Mouse (Mus musculus) forebrain, embryonic 11.5 days (tissue): ENCODE measurements at regions not wholly inside any gene's neighbourhood (a gene's known extent, or its start where the extent isn't known, plus 50 kb on each side); places are given as distances from the start of the nearest gene placed in this dataset.

Source experiments
- ATAC-seq: fragments of 200-750 bp; cut with Nextera tagmentation; replicated peaks from 2 replicates; pipeline ENCODE4 v1.8.0; 2017; ENCODE audit warnings: moderate TSS enrichment; ENCODE audit not compliant: low FRiP score
- DNase-seq: peaks from one replicate; pipeline ENCODE4 v3.0.0-alpha.2; 2017; ENCODE audit warnings: low spot score
- H3K27ac ChIP-seq: fragments of 300-500 bp; sonication (generic); 2 replicates; pipeline ENCODE4 v1.5.1; 2014; ENCODE audit warnings: low read depth, low read length
- H3K27me3 ChIP-seq: fragments of 300-500 bp; sonication (generic); 2 replicates; pipeline ENCODE4 v1.6.1; 2014; ENCODE audit warnings: mild to moderate bottlenecking, low read length, mixed read lengths; ENCODE audit not compliant: control insufficient read depth, insufficient read depth
- H3K36me3 ChIP-seq: fragments of 300-500 bp; sonication (generic); 2 replicates; pipeline ENCODE4 v1.6.1; 2014; ENCODE audit warnings: mild to moderate bottlenecking, low read length, moderate library complexity, mixed read lengths; ENCODE audit not compliant: control insufficient read depth, insufficient read depth
- H3K4me1 ChIP-seq: fragments of 300-500 bp; sonication (generic); replicated peaks from 2 replicates; pipeline ENCODE4 v1.6.1; 2014; ENCODE audit warnings: low read length, mixed read lengths; ENCODE audit not compliant: control insufficient read depth, insufficient read depth
- H3K4me2 ChIP-seq: fragments of 300-500 bp; sonication (generic); 2 replicates; pipeline ENCODE4 v1.6.1; 2014; ENCODE audit warnings: low read depth, mild to moderate bottlenecking, low read length, moderate library complexity, mixed read lengths; ENCODE audit not compliant: severe bottlenecking
- H3K4me3 ChIP-seq: fragments of 300-500 bp; sonication (generic); 2 replicates; pipeline ENCODE4 v1.5.1; 2014; ENCODE audit warnings: low read depth, low read length
- H3K9ac ChIP-seq: fragments of 300-500 bp; sonication (generic); 2 replicates; pipeline ENCODE4 v1.6.1; 2014; ENCODE audit warnings: low read length
- H3K9me3 ChIP-seq: fragments of 300-500 bp; sonication (generic); 2 replicates; pipeline ENCODE4 v1.6.1; 2016; ENCODE audit warnings: low read length, mixed read lengths; ENCODE audit not compliant: control insufficient read depth
- WGBS: fragments of 180-500 bp; shearing (Covaris S2); extraction: QIAGEN DNeasy Blood & Tissue Kit; methylation state at CpG from one replicate; pipeline ENCODE4 v1.1.7; 2014; 5-methylcytosine and 5-hydroxymethylcytosine counted together

DNA sequence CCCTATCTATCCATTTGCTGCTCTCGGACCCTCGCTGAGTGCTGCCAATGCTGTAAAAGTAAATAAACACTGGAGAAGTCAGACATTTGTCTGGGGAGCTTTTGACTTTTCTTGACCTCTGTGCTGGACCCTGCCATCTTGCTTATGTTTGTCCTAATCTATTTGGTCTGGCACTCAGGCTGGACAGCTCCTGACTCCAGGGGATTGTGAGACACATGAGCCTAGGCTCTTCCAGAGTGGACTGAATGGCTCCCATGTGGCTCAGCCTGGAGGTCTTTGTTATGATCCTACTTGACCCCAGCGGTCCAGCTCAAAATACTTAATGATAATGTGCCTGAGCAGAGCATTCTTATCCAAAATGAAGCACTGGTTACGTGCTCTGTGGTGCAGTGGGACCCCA, 426.8 kb downstream of the Tns3 start:
- WGBS: 80% methylated on average over 4 of the region's 4 CpGs
- no peak overlapping the region for H3K27ac ChIP-seq
- H3K4me2 ChIP-seq: no peak overlapping the region
- H3K36me3 ChIP-seq: no peaks in the 10 kb centered on the region
- no peak overlapping the region for H3K9ac ChIP-seq
- H3K4me3 ChIP-seq: no peak overlapping the region
- no peaks in the 10 kb centered on the region for H3K27me3 ChIP-seq
- no peaks in the 10 kb centered on the region for H3K4me1 ChIP-seq
- DNase-seq (no peak), ATAC-seq (no peak)
- H3K9me3 ChIP-seq: no peaks in the 10 kb centered on the region

GRCm38 (mm10) chr11:8236056-8236455, 428.3 kb downstream of the Tns3 start:
- no peak overlapping the region for H3K27ac ChIP-seq
- H3K4me3 ChIP-seq: no peak overlapping the region
- H3K4me2 ChIP-seq: no peak overlapping the region
- H3K9ac ChIP-seq: no peak overlapping the region
- no peaks in the 10 kb centered on the region for H3K36me3 ChIP-seq
- H3K4me1 ChIP-seq: no peaks in the 10 kb centered on the region
- 89% methylated on average over 2 of the region's 2 CpGs for WGBS
- H3K9me3 ChIP-seq: no peaks in the 10 kb centered on the region
- H3K27me3 ChIP-seq: no peaks in the 10 kb centered on the region
- ATAC-seq (no peak), DNase-seq (no peak)

DNA sequence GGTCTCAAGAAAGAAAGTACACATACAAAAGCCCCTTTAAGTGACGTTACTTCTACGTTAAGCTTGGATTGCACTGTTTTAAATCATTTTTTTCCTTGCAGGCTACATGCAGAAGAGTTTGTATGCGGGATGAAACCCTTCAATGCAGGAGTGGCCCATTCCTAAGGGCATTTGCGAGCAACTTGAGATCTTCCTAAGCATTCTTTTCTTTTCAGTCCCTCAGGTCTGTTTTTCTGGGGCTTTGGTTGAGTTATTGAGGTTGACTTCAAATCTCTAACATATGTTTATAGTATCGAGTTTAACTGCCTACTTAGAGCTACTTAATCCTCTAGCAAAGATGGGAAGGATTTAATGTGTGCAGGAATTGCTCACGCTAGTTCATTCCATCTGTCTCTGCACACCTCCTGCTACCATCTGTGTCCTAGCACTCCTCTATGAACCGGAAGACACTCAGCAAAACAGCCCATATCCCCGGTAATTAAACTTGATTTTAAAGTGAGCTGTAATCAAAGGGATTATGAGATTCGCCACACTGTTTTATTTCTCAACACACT, 431.6 kb downstream of the Tns3 start:
- Histone ChIP-seq H3K9me3 (no peaks in the 10 kb centered on the region), H3K4me1 (no peaks in the 10 kb centered on the region), H3K4me3 (no peak overlapping the region), H3K9ac (no peak overlapping the region), H3K27ac (no peak overlapping the region), H3K36me3 (no peaks in the 10 kb centered on the region), H3K4me2 (no peak overlapping the region), H3K27me3 (no peaks in the 10 kb centered on the region)
- 73% methylated on average over 9 of the region's 9 CpGs for WGBS
- DNase-seq: no peak
- no peak for ATAC-seq

GRCm38 (mm10) chr11:8229787-8230186, 434.5 kb downstream of the Tns3 start:
- DNase-seq: no peak
- no peaks in the 10 kb centered on the region for H3K27me3 ChIP-seq
- no peak for ATAC-seq
- no peak overlapping the region for H3K4me2 ChIP-seq
- no peaks in the 10 kb centered on the region for H3K4me1 ChIP-seq
- no peaks in the 10 kb centered on the region for H3K9me3 ChIP-seq
- no peak overlapping the region for H3K27ac ChIP-seq
- H3K36me3 ChIP-seq: no peaks in the 10 kb centered on the region
- WGBS: 74% methylated on average over 7 of the region's 7 CpGs
- H3K9ac ChIP-seq: no peak overlapping the region
- H3K4me3 ChIP-seq: no peak overlapping the region

DNA sequence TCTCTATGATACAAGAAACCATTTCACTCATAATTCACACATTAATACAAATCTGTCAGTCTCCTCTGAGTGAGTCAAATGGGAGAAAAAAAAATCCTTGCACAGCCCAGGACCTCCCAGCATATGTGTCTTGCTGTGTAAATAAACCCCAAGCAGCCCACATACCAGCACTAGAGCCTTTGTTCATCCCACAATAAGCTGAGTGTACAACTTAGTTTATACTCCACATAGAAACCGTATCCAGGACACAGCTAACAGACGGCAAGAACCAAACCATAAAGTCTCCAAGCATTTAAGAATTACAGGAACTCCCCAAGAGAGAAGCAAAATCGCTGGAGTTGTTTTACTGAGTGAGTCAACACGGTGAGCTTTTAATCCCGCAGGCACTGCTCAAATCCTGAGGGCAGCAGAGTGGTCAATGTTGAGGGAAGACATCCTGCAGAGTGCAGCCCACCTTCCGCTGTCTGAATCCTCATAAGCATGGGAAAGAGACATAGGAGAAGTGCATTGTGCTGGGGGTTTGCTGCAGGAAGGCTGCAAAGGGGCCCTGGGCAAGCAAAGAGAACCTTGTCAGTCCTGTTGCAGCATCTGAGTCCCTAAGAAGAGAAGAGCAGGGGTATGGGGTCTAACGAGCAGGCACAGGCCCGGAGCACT, 436.4 kb downstream of the Tns3 start:
- no peak overlapping the region for H3K27ac ChIP-seq

GRCm38 (mm10) chr11:8224366-8224765, 440.0 kb downstream of the Tns3 start:
- no peak overlapping the region for H3K9ac ChIP-seq
- ATAC-seq (no peak), DNase-seq (no peak)
- H3K27ac ChIP-seq: no peak overlapping the region
- H3K36me3 ChIP-seq: no peaks in the 10 kb centered on the region
- 94% methylated on average over 1 of the region's 1 CpGs for whole genome bisulfite sequencing
- no peaks in the 10 kb centered on the region for H3K4me1 ChIP-seq
- H3K9me3 ChIP-seq: no peaks in the 10 kb centered on the region
- no peak overlapping the region for H3K4me3 ChIP-seq
- H3K4me2 ChIP-seq: no peak overlapping the region
- H3K27me3 ChIP-seq: no peaks in the 10 kb centered on the region

More for the DNA sequence above, 436.4 kb downstream of the Tns3 start:
- Histone ChIP-seq H3K4me1 (no peaks in the 10 kb centered on the region), H3K9me3 (no peaks in the 10 kb centered on the region), H3K27me3 (no peaks in the 10 kb centered on the region), H3K4me2 (no peak overlapping the region), H3K4me3 (no peak overlapping the region), H3K36me3 (no peaks in the 10 kb centered on the region), H3K9ac (no peak overlapping the region)
- ATAC-seq: no peak
- WGBS: 47% methylated on average over 8 of the region's 8 CpGs
- no peak for DNase-seq

DNA sequence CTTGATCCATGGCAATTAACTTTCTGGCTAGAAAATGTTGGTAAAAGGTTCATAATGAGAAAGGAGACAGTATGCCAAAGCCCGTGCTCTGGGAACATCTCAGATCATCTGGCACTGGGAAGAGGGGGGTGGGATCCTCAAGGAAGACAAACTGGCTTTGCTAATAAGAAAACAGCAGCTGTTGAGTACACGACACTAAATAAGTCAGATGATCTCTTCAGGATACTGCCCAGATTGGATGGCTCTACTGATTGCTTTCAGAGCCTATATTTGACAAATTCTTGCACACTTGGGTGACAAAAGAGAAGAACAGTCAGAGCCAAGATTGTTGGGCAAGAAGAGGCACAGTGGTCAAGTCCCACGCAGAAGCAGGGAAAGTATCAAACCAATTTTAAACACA, 443.7 kb downstream of the Tns3 start:
- H3K36me3 ChIP-seq: no peaks in the 10 kb centered on the region
- DNase-seq (no peak), ATAC-seq (no peak)
- no peak overlapping the region for H3K4me3 ChIP-seq
- H3K4me1 ChIP-seq: no peaks in the 10 kb centered on the region
- H3K9me3 ChIP-seq: no peaks in the 10 kb centered on the region
- no peaks in the 10 kb centered on the region for H3K27me3 ChIP-seq
- H3K4me2 ChIP-seq: no peak overlapping the region
- no peak overlapping the region for H3K27ac ChIP-seq
- H3K9ac ChIP-seq: no peak overlapping the region
- 85% methylated on average over 3 of the region's 3 CpGs for WGBS

GRCm38 (mm10) chr11:8219911-8220310, 444.4 kb downstream of the Tns3 start:
- WGBS: 82% methylated on average over 6 of the region's 6 CpGs
- no peaks in the 10 kb centered on the region for H3K9me3 ChIP-seq

GRCm38 (mm10) chr11:8215634-8216033, 448.7 kb downstream of the Tns3 start:
- Histone ChIP-seq H3K4me1 (no peaks in the 10 kb centered on the region), H3K4me3 (no peak overlapping the region), H3K9ac (no peak overlapping the region), H3K27ac (no peak overlapping the region), H3K4me2 (no peak overlapping the region), H3K36me3 (no peaks in the 10 kb centered on the region), H3K27me3 (no peaks in the 10 kb centered on the region), H3K9me3 (no peaks in the 10 kb centered on the region)
- ATAC-seq: no peak
- 77% methylated on average over 7 of the region's 7 CpGs for WGBS
- DNase-seq: no peak

More at GRCm38 (mm10) chr11:8219911-8220310, 444.4 kb downstream of the Tns3 start:
- Histone ChIP-seq H3K36me3 (no peaks in the 10 kb centered on the region), H3K4me3 (no peak overlapping the region), H3K27ac (no peak overlapping the region), H3K27me3 (no peaks in the 10 kb centered on the region), H3K4me2 (no peak overlapping the region), H3K4me1 (no peaks in the 10 kb centered on the region), H3K9ac (no peak overlapping the region)
- no peak for DNase-seq
- no peak for ATAC-seq
